Mouse (Mus musculus): ENCODE results near the gene Pacsin3. TPM values are rescaled to one million over a fixed set of nuclear protein-coding genes. Genes with fewer than 3 reads are reported as not detected.
A peak's percentile ranks its signal among the peaks of the same experiment; 100 is the strongest.
"Not testable (repeated sequence)": the region's sequence is repeated elsewhere in the genome, so short reads cannot be mapped to it uniquely, and the experiment has no call there.

Pacsin3 gene
- total RNA-seq (2021) = 55.2 and 61.7 TPM in 2 replicates
- long read RNA-seq, experiment 1, transcript Pacsin3-201 (11 exons, 1,862 nt) = major isoform, 53 of 157 reads
- long read RNA-seq, experiment 1, transcript Pacsin3-215 (11 exons, 1,859 nt) = minor isoform, 17 of 157 reads
- long read RNA-seq, experiment 1, partial matches to known transcripts = 20 of 157 reads
- long read RNA-seq, experiment 1, other reads (novel, unspliced or antisense) = 64 of 157 reads
- long read RNA-seq, experiment 2, transcript Pacsin3-201 (11 exons, 1,862 nt) = major isoform, 22 of 66 reads
- long read RNA-seq, experiment 2, transcript Pacsin3-215 (11 exons, 1,859 nt) = minor isoform, 5 of 66 reads
- long read RNA-seq, experiment 2, partial matches to known transcripts = 7 of 66 reads
- long read RNA-seq, experiment 2, other reads (novel, unspliced or antisense) = 30 of 66 reads

DNA sequence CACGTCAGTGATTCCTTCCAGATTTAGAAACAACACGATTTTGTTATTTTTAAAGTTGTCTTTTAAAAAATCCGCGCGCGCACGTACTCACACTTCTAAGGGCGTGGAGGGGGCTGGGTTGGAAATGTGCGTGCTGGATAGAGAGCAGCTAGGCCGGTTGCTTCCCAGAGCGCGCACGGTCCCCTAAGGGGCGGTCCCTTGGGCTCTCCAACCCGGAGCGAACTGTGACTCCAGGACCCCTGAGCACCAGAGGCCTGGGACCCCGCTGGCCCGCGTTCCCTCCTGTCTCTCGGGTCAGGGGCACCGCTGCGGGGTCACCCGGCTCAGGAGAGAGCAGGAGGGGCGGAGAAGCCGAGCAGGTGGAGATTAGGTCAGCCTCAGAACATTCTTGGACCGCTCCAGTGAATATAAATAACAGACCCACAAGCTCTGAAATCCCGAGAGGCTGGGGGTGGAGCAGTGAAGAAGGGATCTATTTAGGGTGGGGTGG lies at the start of gene Pacsin3:
Gene Pacsin3, plus strand, starts transcription at position 294 of the 490 bp plus-strand sequence.
- DNase-seq = no peak

GRCm38 (mm10) chr2:91206254-91206775 lies 49.4 kb upstream of the Pacsin3 start:
- no peak for DNase-seq

- DNase-seq = no peak
Measured at GRCm38 (mm10) chr2:91213311-91213710, 42.4 kb upstream of the Pacsin3 start.

- peak; percentile 53 for DNase-seq
Measured at GRCm38 (mm10) chr2:91217032-91217431, 38.7 kb upstream of the Pacsin3 start.

DNA sequence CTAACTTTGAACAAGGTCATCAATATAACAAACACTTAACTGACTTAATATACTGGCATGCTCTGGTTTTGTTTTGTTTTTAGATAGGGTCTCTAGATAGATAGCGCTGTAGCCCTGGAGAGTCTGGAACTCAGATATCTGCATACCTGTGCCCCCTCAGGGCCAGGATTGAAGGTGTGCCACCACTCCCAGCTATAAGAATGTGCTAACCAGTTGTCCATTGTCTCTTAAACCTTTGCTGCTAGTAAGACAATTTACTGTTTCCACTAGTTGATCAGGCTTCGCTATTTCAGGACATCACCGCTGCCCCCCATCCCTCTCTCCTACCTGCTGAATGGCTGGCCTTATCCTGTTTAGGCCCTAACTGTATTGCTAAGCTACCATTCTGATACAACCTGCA lies 35.3 kb upstream of the Pacsin3 start:
- no peak for DNase-seq

DNA sequence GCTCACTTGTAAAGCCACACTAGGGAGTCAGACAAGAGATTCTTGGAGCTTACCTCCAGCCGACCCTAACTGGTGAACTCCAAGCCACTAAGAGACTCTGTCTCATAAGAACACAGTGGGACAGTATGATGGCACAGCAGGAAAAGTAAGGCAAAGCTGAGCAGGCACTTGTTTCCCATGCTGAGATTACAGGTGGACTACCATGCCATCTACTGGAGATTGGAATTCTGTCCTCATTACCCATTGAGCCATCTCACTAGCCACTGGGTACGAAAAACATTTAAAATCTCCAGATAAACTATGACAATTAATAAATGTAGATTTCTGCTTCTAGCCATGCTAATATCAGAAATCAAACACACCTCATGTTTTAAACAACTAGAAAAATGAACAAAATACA lies 32.1 kb upstream of the Pacsin3 start:
- DNase-seq = no peak

DNA sequence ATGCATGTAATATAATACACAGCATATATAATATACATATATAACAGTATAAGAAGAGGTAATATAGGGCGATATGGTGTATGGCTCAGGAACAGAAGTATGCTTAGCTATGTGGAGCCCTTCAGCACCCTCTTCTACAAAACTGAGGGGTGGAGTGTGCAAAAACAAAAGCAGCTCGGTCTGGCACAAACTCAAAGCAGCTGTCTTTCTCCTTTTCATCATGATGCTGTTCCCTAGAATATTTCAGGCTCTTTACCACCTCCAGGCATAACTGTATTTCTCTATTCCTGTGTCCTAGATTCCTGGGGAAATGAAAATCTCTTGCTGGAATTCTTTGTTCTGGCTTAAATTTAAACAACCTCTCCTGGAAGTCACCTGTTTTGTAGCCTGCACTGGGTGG lies 26.0 kb upstream of the Pacsin3 start:
- DNase-seq = no peak

DNA sequence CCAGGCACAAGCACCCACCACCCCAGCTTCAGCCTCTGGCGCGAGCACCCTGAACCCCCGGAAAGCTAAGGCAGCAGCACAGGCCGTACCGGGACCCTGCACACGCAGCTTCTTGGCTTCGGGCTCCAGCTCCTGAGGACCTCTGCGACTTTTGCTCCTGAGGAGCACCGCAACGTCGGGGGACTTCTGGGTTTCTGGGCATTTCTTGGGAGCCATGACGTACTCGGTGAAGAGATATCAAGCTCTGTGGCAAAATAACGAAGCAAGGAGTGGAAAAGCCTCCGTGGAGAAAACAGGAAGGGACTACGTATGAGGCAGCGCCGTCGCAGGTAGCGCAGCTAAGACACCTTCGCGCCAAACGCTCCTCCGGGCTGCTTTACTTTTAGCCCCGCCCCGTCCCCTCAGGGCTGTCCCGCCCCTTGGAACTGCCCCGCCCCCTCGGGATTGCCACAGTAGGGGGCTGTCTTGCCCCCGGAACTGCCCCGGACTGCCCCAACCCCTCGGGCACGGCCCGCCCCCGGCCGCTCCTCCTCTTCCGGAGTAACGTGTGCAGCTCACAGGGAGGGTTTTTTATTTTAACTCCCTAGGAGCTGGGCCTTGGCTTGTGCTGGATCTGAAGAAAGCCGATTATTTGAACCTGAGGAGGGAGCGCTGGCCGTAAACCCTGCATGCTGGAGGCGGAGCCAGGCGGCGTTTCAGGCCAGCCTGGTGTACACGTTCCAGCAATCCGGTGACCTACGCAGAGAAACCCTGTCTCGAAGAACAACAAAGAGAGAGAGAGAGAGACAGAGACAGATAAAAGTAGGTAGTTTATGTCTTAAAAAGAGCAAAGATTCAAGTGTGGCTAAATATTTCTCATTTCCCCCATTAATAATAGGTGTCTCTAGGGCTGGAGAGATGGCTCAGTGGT lies 18.9 kb upstream of the Pacsin3 start, which contains the start of gene Ddb2:
Gene Ddb2, minus strand, starts transcription at position 382 of the 910 bp plus-strand sequence.
- DNase-seq = peak; percentile 99

DNA sequence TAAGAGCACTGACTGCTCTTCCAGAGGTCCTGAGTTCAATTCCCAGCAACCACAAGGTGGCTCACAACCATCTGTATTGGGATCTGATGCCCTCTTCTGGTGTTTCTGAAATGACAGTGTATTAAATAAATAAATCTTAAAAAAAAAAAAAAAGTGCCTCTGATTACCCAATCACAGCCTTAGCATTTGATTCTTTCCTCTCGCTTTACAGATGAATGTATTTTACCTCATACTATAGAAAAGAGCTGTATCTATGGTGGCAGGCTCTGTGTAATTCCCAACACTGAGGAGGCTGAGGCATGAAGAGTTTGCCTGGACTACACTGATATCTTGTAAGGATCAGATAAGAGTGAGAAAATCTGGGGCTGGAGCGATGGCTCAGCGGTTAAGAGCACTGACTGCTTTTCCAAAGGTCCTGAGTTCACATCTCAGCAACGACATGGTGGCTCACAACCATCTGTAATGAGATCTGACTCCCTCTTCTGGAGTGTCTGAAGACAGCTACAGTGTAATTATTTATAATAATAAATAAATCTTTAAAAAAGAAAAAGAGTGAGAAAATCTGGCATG lies 18.2 kb upstream of the Pacsin3 start:
- DNase-seq = not testable (repeated sequence)

- no peak for DNase-seq
Measured at GRCm38 (mm10) chr2:91242547-91242946, 13.2 kb upstream of the Pacsin3 start.

DNA sequence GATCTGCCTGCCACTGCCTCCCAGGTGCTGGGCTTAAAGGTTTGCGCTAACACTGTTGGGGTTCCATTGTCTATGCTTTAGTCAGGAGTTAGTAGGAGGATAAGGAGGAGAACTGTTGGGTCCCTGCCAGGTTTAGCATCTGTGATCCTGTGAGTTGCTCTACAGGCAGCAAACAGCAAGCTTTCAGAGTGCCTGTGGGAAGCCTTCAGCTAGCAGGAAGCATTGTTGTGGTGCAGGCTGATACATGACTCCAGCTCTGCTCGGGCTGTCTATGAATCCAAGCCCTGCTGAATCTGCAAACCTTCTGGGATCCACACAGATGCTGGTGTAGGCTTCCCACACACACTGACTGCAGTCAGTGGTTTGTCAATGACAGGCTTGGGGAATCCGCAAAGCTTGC lies 12.3 kb upstream of the Pacsin3 start:
- no peak for DNase-seq

DNA sequence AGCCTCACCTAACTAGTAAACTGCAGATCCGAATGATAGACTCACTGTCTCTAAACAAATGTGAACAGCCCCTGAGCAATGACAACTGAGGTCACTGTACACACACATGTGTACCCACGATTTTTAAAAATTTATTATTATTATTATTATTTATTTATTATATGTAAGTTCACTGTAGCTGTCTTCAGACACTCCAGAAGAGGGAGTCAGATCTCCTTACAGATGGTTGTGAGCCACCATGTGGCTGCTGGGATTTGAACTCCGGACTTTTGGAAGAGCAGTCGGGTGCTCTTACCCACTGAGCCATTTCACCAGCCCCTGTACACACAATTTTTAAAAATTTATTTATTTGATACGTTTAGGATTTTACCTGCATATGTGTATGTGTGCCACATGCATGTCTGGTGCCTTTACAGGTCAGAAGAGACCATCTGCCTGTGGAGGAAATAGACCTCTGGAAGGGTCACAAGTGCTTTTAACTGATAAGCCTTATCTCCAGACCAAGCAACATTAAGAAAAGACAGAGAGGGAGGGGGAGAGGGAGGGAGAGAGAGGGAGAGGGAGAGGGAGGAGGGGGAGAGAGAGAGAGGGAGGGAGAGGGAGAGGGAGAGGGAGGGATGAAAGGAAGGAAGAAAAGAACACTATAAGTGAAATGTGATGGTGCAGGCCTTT lies 11.1 kb upstream of the Pacsin3 start:
- DNase-seq = no peak

DNA sequence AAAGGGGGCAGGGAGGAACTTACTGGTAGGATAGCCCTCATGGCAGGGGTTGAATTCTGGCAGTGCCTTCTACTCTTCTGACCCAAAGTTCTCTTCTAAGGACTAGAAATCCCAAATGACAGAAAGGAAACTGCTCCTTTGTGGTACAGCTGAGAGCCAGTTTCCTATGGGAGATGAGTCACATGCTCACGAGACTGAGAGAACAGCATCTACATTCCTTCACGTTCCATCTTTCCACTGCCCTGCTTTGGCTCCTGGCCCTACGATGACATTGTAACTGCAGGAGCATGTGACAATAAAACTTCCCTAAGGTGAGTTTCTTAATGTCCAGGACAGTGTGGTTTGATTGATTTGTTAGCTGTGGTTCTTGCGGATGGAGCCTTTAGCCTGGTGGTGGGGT lies 7.4 kb upstream of the Pacsin3 start:
- DNase-seq = no peak

GRCm38 (mm10) chr2:91252001-91252400 lies 3.8 kb upstream of the Pacsin3 start:
- DNase-seq = no peak

DNA sequence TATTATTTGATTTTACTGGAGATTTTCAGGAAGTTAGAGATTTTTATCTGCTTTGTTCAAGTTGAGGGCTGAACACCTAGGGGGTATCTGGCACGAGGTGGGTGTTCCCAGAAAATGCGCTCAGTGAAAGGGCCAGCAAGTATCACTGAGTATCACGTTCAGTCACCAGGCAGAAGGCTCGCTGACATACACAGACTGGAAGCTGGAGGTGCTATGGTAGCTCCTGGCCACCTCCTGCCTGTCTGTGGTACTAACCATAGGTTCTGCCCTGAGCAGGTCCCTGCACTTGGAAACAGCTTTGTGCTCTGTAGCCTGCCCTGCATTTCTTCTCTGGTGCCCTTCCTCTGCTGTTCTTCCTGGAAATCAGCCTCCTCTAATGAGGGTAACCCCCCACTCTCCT lies 3.2 kb upstream of the Pacsin3 start:
- DNase-seq = no peak

DNA sequence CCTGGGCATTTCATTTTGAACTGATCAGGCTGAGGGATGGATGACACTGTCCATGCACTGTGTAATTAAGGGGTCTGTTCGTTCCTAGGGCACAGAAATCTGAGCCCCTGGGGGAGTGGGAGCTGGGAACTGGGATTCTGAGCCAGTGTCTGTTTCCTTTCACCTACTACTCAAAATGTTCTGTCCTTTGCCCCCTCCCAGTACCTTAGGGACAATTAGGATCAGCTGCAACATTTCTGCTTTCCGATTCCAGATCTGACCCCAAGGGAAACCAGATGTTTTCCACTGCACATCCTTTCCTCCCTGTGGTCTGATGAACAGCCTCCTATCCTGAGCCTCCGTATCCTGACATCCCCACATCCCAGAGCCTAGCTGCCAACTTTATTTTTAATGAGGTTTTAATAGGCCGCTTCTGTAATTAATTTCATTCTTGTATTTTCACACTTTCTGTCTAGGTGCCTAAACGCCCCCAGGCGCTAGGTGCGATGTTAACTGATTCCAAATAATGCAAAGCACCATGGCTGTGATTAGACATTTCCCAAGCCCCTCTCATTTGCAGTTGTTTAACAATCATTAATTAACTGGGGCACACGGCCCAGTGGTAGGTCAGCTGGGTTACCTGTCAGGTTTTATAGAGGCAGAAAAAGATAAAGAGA lies 901 bp upstream of the Pacsin3 start:
- DNase-seq = no peak

GRCm38 (mm10) chr2:91256256-91257125 lies 737 bp downstream of the Pacsin3 start:
- peak; percentile 82 for DNase-seq

DNA sequence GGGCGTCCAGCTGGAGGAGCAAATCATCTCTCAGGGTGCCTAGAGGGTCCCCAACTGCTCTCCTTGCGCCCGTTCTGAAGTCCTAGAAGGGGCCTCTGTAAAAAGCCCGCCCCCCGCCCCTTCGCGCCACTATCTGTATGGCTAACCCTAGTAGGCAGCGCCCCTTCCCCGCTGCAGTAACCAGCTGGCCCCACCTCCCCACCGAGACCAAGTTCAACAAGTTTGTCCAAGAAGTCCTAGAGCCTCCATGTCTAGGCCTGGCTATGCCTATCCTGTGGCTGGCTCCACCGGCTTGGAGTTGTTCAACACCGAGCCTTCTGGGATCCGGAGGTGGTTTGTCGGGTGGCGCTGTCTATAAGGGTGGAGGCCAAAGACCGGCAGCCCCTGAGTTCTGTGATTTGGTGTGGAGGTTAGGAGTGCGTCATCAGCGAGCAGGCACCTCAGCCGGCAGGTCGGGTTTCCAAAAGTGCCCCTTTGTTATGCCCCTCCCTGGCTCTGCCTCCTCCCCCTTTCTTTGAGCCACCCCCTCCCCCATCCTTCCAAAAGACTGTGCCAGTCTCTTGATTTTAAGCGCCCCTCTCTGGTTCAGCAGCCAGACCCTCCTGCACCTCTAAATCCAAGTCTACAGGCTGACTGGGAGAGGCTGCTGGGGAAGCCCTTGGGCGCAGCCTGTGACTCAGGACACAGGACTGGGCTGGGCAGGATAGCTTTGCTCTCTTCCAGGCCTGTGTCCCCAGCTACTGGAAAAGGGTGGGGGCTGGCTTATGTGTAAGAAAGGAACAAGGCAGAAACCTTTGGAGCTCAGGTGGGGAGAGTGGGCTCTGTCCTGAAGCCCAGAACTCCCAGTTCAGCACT lies 1.6 kb downstream of the Pacsin3 start:
- DNase-seq = peak; percentile 65

GRCm38 (mm10) chr2:91258054-91258453 lies 2.3 kb downstream of the Pacsin3 start:
- no peak for DNase-seq

Data from adrenal gland, postnatal 14 days (tissue).